Comparison of ENCODE assay signal across 11 mouse cellular contexts in genomic region chr7:82016751-82017710, GRCm38 (mm10). TPM values are rescaled to one million over a fixed set of nuclear protein-coding genes. Genes with fewer than 3 reads are reported as not detected.
DNase-seq lines count a peak whose midpoint lies in the region; ATAC-seq lines count a peak whose summit lies in the region.
"Had no signal": no experiment of that assay in that cellular context is flagged by ENCODE, and none has a peak within 500 bp of the region (broad histone marks: within the 10 kb centered on the region; RNA-seq: fewer than 3 reads in every experiment).

No protein-coding gene starts in this region.

- H3K27ac ChIP-seq in heart, embryonic 14.5 days (replicated peaks in 1 of 2; ENCODE audit: control insufficient read depth in 1 of 2, insufficient read depth in 1 of 2, low read depth in 2 of 2, low read length in 2 of 2): no peak overlapping the region
- no peak overlapping the region for H3K27ac ChIP-seq in forebrain, embryonic 10.5 days
- no peak overlapping the region for H3K27ac ChIP-seq in kidney, embryonic 14.5 days (ENCODE audit: low read depth, low read length)
- H3K27ac ChIP-seq in neural tube, embryonic 12.5 days: no peak overlapping the region
- H3K27ac ChIP-seq: liver, embryonic 14.5 days had no signal

- 3% methylated on average over 25 of the region's 25 CpGs for WGBS in heart, embryonic 14.5 days
- WGBS in forebrain, embryonic 10.5 days: 3% methylated on average over 25 of the region's 25 CpGs
- 3% methylated on average over 25 of the region's 25 CpGs for WGBS in kidney, embryonic 14.5 days
- WGBS in neural tube, embryonic 12.5 days: 8% methylated on average over 25 of the region's 25 CpGs

- intact Hi-C loops in gastrocnemius, postnatal 14 days (cut with DNase I; ENCODE audit: low total_unique reads): no loop called here

- ATAC-seq in heart, embryonic 14.5 days (ENCODE audit: insufficient number of reproducible peaks, insufficient read depth, low FRiP score, low read depth): no peak
- ATAC-seq in kidney, embryonic 14.5 days (ENCODE audit: low FRiP score, low TSS enrichment): 0 out of 2 replicates have a peak, but pooled peaks have one; percentile 35
- ATAC-seq in neural tube, embryonic 12.5 days (ENCODE audit: low FRiP score, low read depth): no peak
- ATAC-seq in erythroblast, adult 5-6 weeks (replicated peaks; ENCODE audit: low FRiP score, poor library complexity, severe bottlenecking): no peak

- H3K4me3 ChIP-seq in heart, embryonic 14.5 days (ENCODE audit: control insufficient read depth in 1 of 2, insufficient read depth in 1 of 2, low read depth in 1 of 2, low read length in 2 of 2): peak overlapping the region; percentile 15 to 17
- peak overlapping the region; percentile 26 for H3K4me3 ChIP-seq in forebrain, embryonic 10.5 days
- peak overlapping the region; percentile 24 for H3K4me3 ChIP-seq in kidney, embryonic 14.5 days (ENCODE audit: low read length)
- H3K4me3 ChIP-seq in neural tube, embryonic 12.5 days: no peak overlapping the region

- H3K9ac ChIP-seq in heart, embryonic 14.5 days (ENCODE audit: low read length): peak overlapping the region; percentile 9; the same call in 1 of the 2 replicates
- no peak overlapping the region for H3K9ac ChIP-seq in kidney, embryonic 14.5 days (ENCODE audit: low read depth, low read length)
- H3K9ac ChIP-seq in neural tube, embryonic 12.5 days: no peak overlapping the region
- H3K9ac ChIP-seq: liver, embryonic 14.5 days had no signal

- peak overlapping the region; percentile 63 for H3K4me2 ChIP-seq in heart, embryonic 14.5 days (ENCODE audit: low read length)
- H3K4me2 ChIP-seq in kidney, embryonic 14.5 days (replicated peaks; ENCODE audit: low read depth, low read length): peak overlapping the region; percentile 49
- H3K4me2 ChIP-seq in neural tube, embryonic 12.5 days (replicated peaks): peak overlapping the region; percentile 40

- H3K36me3 ChIP-seq in heart, embryonic 14.5 days (ENCODE audit: control insufficient read depth, insufficient read depth, low read length): no peaks in the 10 kb centered on the region
- no peaks in the 10 kb centered on the region for H3K36me3 ChIP-seq in forebrain, embryonic 10.5 days (replicated peaks)
- H3K36me3 ChIP-seq in kidney, embryonic 14.5 days (ENCODE audit: control insufficient read depth, insufficient read depth, low read length): no peaks in the 10 kb centered on the region
- H3K36me3 ChIP-seq in neural tube, embryonic 12.5 days: no peaks in the 10 kb centered on the region

- peaks cover 20% of the 10 kb centered on the region for H3K27me3 ChIP-seq in heart, embryonic 14.5 days (ENCODE audit: control insufficient read depth, insufficient read depth, low read length)
- peaks cover 50% of the 10 kb centered on the region for H3K27me3 ChIP-seq in forebrain, embryonic 10.5 days (ENCODE audit: poor library complexity, severe bottlenecking)
- H3K27me3 ChIP-seq in kidney, embryonic 14.5 days (ENCODE audit: control insufficient read depth, insufficient read depth, low read length): peaks cover 2% of the 10 kb centered on the region; the same call in 1 of the 2 replicates
- 0 out of 2 replicates have a peak, but pooled peaks cover 3% of the 10 kb centered on the region for H3K27me3 ChIP-seq in neural tube, embryonic 12.5 days (replicated peaks)

- no peaks in the 10 kb centered on the region for H3K9me3 ChIP-seq in heart, embryonic 14.5 days (ENCODE audit: control insufficient read depth, low read length)
- H3K9me3 ChIP-seq in forebrain, embryonic 10.5 days: no peaks in the 10 kb centered on the region
- no peaks in the 10 kb centered on the region for H3K9me3 ChIP-seq in kidney, embryonic 14.5 days (ENCODE audit: control insufficient read depth, low read length)
- no peaks in the 10 kb centered on the region for H3K9me3 ChIP-seq in neural tube, embryonic 12.5 days

- H3K4me1 ChIP-seq in heart, embryonic 14.5 days (ENCODE audit: control insufficient read depth in 2 of 2, insufficient read depth in 2 of 2, low read length in 2 of 2): peaks cover 5 to 6% of the 10 kb centered on the region in 2 experiments; a peak in 3 of 4 replicates
- peaks cover 17% of the 10 kb centered on the region for H3K4me1 ChIP-seq in forebrain, embryonic 10.5 days
- peaks cover 9% of the 10 kb centered on the region; the same call in 1 of the 2 replicates for H3K4me1 ChIP-seq in kidney, embryonic 14.5 days (ENCODE audit: control insufficient read depth, insufficient read depth, low read length)
- no peaks in the 10 kb centered on the region for H3K4me1 ChIP-seq in neural tube, embryonic 12.5 days

- DNase-seq in heart, postnatal 4 days: no peak
- DNase-seq in forebrain, embryonic 10.5 days (ENCODE audit: extremely low spot score, low spot score): no peak
- DNase-seq in lung, postnatal 4 days: no peak
- DNase-seq in gastrocnemius, postnatal 14 days: no peak
- DNase-seq: thymus, adult 2 months had no signal

RNA-seq across cellular contexts. Expression of gene Bnc1, which starts 24.9 kb away (rescaled TPM):
- polyA plus RNA-seq in heart, embryonic 14.5 days (2014; fragmentation: Nextera tagmentation; extraction: Ambion mirVana): 4.8 and 6.3 TPM in 2 replicates
- 1 to 10 TPM; 3.1 to 3.7 TPM for total RNA-seq in heart, postnatal 4 days (2021)
- polyA plus RNA-seq in forebrain, embryonic 10.5 days (2016; fragmentation: Nextera tagmentation; extraction: Ambion mirVana): 0.54 and 0.76 TPM in 2 replicates
- 0.08 and 0.13 TPM in 2 replicates for polyA plus RNA-seq in kidney, embryonic 14.5 days (2014; fragmentation: Nextera tagmentation; extraction: Ambion mirVana)
- polyA plus RNA-seq in neural tube, embryonic 12.5 days (2016; fragmentation: Nextera tagmentation; extraction: Ambion mirVana): 1.4 and 2.4 TPM in 2 replicates
- total RNA-seq in erythroblast, adult 5-6 weeks (2015; ENCODE audit: low replicate concordance): not detected in 2 replicates
- not detected in 2 replicates for total RNA-seq in erythroblast, adult 5-6 weeks (2017; ENCODE audit: low replicate concordance)
- not detected for total RNA-seq in gastrocnemius, postnatal 14 days (2021)
- polyA plus RNA-seq: cortical plate, adult 2 months had no signal
